Mouse (Mus musculus) brain, embryonic 14.5 days (tissue): ENCODE data around the gene Olfr203.

Experiments used
- CTCF ChIP-seq: fragments of 200-500 bp; IDR thresholded peaks from 2 replicates; pipeline ENCODE4 v1.5.1; 2012; ENCODE audit warnings: inconsistent platforms, mild to moderate bottlenecking, moderate library complexity, borderline replicate concordance; ENCODE audit not compliant: insufficient read depth, insufficient read length; ENCODE audit errors: extremely low read depth
- POLR2A ChIP-seq: fragments of 200-500 bp; IDR thresholded peaks from 2 replicates; pipeline ENCODE4 v1.6.1; 2012; ENCODE audit warnings: mild to moderate bottlenecking, inconsistent platforms, borderline replicate concordance; ENCODE audit not compliant: poor library complexity, insufficient read depth, insufficient read length, severe bottlenecking; ENCODE audit errors: extremely low read depth

DNA sequence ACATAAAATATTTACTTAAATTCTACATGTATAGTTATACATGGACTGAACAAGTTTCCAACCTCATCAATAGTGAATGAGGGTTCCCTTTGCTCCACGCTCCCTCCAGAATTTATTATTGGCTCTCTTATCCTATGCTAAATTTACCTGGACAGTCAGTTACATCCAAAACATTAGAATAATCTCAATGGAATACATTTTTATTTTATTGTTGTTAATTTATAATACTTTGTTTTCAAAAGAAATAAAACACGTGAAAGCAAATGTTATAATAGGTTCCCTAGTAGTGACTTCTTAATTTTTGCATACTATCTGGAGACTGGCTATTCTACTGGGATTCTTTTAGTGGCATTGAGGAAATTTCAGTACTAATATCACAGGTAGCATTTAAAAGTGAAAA lies at the start of gene Olfr203:
- TF ChIP-seq POLR2A (no peak), CTCF (no peak)
